Mouse (Mus musculus): ENCODE measurements around the gene Limch1.

Limch1 gene

DNA sequence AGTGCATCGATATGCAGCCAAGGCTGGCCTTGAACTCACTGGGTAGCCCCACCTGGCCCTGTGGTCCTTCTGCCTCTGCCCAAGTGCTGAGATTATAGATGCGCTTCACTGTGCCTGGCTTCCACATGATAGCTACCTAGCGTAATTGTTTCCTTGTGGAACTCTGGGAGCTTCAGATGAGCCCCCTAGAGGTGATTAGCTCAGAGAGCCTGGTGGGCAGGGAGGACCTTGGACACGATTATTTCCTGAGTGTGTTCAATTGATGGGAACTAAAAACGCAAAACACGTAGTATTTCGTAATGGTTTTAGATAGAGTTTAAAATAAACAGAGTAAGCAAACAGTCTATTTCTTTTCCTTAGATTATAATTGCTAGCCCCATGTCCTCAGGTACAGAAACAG is 287.0 kb downstream of the Limch1 start:
- no peak for DNase-seq (ENCODE audit: low spot score)

DNA sequence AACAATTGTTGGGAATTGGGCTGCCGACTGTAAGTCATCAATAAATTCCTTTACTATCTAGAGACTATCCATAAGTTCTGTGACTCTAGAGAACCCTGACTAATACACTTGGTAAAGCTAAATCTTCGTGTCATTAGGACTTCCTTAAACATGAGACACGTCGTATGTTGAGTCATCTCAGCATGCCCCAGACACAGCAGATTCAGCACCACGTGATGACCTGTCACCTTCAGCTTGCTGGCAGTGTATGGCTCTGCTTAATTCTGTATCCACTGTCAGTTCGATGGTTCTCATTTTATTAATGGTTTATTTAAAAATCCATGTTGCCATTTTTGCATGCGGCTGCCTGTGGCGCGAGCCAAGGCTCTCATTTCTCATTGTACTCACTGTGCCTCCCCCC is 298.3 kb downstream of the Limch1 start:
- no peak for DNase-seq (ENCODE audit: low spot score)

DNA sequence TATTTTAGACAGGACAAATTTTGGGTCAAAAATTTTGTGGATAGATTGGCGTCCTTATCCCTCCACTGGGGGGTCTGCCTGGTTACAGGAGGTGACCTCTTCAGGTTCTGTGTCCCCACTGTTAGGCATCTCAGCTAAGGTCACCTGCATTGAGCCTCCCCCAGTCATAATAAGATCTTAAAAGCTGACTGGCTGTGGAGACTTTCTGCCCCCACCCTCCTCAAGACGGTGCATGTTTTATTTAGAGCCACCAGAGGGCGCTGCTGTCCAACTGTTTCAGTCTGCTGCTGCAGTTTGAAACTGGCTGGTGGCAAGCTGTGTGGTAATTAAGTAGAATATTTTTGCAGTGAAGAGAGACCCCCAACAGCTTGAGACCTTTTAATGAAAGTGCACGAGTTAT is 302.4 kb downstream of the Limch1 start:
- DNase-seq (ENCODE audit: low spot score) = peak; percentile 63

- DNase-seq (ENCODE audit: low spot score) = no peak
These were observed 312.2 kb downstream of the Limch1 start for GRCm38 (mm10) chr5:67057803-67058202.

GRCm38 (mm10) chr5:67060519-67060918 is 314.9 kb downstream of the Limch1 start:
- no peak for DNase-seq (ENCODE audit: low spot score)

- DNase-seq (ENCODE audit: low spot score) = no peak
These were observed 318.0 kb downstream of the Limch1 start for GRCm38 (mm10) chr5:67063596-67063995.

GRCm38 (mm10) chr5:67083117-67083516 is 337.5 kb downstream of the Limch1 start:
- no peak for DNase-seq (ENCODE audit: low spot score)

DNA sequence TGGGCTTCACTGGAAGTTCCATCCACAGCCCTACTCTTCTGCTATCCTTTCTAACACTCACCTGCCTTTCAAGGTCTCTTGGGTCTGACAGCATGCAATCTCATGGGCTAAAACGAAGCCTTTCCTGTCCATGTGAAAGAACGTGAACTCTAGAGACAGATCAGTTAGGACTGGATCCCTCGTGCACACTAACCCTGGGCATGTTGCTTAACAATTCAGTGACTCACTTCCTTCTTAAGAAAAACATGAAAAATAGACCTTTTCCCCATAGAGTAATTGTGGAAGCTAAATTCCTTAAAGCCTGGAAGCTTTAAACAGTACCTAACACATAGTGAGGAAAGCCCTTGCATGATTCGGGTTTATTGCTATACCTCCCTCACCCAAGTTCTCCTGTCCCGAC is 345.2 kb downstream of the Limch1 start:
- DNase-seq (ENCODE audit: low spot score) = no peak

DNA sequence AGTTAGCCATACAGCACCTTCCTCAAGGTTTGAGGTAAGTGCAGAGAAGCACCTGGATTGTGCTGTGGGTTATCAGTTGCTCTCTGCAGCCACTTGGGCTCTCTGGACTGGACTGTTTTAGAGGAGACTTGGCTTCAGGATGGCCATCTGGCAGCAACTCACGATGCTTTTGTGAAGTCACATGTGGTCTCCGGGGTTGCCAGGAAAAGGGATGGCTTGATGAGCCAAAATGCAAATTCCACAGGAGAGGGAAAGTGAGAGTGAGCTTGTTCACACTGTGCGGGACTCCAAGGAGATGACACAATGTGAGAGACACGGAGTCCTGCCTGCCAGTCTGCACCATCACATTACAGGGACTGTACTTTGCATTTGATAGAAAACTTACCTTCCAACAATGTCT is 346.1 kb downstream of the Limch1 start:
- DNase-seq (ENCODE audit: low spot score) = peak; percentile 22

DNA sequence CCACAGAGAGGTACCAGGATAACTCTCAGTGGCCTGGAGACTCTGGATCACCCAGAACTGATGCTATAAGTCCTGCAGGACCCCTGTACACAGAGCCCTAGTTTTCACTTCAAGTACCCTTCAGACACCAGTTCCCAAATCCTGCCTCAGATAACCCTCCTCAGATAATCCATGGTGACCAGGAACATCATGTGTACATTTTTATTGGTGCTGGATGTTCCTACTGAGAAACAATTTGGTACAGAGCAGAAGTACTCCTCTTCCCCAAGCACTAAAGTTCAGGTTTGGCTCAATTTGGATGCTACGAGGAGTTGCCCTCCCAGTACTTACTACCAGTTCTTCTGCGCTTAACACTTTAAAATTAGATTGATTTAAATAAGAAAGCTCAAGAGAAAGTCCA is 348.4 kb downstream of the Limch1 start:
- no peak for DNase-seq (ENCODE audit: low spot score)

GRCm38 (mm10) chr5:67095153-67095552 is 349.5 kb downstream of the Limch1 start:
- DNase-seq (ENCODE audit: low spot score) = no peak

DNA sequence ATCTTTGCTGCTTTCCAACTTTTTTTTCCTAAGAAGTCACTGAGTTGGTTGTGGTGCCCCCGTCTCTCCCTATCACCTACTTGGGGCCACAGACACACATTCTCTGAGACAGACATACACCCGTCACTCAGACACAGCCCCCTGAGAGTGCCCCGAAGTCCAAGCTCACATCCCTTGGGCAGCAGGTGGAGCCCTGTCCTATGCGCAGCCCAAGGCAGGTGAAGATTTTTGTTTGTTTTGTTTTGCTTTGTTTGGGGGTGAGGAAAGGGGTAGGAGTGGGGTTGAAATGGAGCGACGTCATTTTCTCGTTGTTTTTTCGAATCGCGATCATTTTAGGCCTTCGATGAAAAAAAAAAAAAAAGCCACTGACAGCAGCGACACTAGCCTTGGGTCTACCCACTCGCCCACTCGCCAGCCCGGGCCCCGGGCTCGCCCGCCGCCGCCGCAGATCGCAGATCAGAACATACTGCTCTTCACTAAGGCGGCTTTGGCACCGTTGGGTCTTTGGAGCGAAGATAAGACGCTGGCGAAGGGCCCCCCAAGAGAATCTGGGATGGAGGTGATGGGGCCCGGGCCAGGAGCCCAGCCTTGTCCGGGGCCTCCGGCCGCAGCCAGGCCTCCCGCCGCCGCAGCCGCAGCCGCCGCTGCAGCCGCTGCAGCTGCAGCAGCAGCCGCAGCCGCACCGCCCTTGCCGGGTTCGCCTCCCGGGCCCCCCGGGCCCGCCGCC is 350.2 kb downstream of the Limch1 start:
- peak; percentile 33 for DNase-seq (ENCODE audit: low spot score)

GRCm38 (mm10) chr5:67096378-67096771 is 350.7 kb downstream of the Limch1 start:
- peak; percentile 7 for DNase-seq (ENCODE audit: low spot score)

DNA sequence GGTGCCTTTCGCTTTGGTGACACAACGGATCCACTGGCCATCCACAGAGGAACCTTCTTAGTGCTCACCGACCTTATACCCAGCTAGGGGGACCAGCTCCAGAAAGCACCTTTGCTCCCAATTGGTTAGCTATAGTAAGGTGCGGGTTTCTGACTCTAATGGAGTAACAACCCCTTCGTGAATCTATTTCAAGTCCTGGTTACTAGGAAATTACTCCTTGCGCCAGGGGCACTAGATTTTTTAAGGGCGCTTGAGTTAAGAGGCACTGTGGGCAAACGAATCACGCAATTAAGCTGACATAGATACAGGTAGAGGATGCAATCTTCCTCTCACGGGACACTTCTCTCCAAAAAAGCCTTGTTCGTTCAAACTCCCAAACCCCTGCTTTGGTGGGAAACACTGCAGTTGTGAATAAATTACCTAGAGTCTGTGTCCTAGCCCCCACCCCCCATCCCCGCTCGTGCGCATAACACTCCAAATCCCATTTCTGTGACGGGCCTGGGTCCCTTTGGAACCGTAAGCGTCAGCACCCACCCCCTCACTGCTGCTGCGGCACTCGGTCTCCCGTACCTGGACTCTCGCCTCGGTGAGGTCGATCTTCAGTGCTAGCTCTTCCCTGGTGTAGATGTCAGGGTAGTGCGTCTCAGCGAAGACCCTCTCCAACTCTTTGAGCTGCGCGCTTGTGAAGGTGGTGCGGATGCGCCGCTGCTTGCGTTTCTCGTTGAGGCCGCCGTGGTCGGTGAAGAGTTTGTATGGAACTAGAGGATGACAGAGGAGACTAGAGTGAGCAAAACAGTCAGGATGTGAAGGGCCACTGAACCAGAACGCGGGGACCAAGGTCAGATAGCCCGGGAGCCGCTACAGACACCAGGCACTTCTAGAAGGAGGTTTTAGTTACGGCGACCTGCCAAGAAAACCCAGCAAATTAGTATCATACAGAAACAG is 351.8 kb downstream of the Limch1 start:
- no peak for DNase-seq (ENCODE audit: low spot score)

DNA sequence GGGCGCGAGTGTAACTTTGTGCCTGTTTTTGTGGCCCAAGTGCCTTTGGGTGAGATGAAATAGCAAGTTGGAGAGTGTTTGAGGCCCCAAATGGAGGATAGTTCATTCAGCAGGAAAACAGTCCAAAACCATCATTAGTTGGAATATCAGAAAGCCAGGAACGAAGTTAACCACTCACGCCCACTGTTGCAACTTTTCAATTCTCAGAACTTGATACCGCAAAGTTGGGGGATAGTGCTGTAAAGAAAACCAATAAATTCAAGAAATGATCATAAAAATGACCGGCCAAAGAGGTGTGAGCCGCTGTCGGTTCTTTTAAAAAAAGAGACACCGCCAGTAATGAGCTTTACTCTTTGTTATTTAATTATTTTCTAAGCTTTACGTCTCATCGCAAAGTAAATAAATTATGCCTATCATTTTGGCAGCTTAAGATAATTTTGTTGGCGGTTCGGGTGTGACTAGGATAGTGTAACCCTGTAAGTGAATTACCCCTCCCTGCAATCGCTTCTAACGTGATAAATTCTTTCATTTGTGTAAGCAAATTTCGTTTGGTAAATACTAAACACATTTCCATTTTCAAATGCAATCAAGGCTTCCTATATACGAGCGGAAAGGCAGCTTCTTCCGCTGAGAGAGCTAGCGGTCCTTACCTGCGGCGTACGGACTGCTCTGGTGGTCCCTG is 352.6 kb downstream of the Limch1 start:
- no peak for DNase-seq (ENCODE audit: low spot score)

DNA sequence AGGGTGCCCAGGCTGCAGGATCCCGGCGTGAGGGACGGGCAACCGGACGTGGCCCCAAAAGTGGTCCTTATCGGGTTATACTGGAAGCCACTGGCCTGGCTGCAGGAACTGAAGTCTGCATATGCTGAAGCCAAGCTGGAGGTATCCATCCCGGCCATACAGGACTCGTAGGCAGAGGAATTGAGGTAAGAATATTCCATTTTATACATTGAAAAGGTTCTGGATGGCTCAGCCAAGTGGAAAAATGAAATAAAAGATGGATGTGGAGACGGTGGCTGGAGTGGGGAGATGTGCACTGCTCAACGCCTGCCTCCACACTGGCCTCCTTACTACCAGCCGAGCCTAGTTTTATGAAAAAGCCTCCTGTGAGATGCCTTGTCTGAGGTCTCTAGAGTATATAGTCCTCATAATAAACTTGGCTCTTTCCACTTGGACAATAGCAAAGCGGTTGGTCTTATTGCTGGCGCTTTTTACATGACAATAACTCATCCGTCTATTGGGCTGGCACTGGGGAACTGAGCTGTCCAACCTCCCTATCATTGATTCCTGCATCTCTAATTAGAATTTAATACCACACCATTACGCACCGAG is 353.2 kb downstream of the Limch1 start, which contains the start of gene Phox2b:
Gene Phox2b (minus strand): TSS at position 569 of the 591 bp plus-strand sequence.
- DNase-seq (ENCODE audit: low spot score) = no peak

- DNase-seq (ENCODE audit: low spot score) = no peak
These were observed 354.0 kb downstream of the Limch1 start for GRCm38 (mm10) chr5:67099393-67100271.

DNA sequence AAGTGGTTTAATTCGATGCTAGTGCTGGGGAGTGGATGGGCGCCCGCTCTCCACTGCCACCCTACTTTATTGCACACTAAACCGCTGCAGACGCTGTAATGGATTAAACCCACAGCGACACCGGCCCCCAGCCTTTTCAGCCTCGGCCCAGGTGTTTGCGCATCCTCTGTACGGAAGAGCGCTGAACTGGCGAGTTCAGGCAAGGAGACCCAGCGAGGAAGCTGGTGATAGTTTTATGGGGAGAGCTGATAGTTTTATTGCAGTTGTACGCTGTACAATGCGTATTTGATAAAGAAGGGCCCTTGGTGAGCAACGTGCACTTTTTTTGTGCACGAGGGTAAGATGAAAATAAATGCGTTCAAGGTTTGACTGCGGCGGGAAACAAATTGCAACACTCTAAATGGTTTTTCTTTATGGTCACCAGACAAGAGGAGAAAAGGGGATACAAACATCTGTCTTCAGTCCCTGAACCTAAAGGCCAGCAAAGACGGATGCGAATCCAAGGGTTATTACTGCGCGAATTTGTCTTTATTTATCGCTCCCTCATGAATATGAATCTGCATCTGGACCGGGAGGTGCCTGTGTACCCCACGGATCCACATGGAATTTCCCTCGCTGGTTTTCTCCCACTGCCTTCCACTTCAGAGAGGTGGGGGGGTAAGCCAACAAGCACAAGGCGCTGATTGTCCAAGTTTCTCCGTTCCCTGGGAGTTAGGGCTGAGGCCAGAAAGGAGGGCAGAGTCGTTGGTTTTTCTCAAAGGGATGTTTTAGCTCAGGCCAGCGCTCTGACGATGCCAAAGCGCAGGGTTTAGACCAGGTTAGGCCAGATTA is 355.2 kb downstream of the Limch1 start:
- no peak for DNase-seq (ENCODE audit: low spot score)

DNA sequence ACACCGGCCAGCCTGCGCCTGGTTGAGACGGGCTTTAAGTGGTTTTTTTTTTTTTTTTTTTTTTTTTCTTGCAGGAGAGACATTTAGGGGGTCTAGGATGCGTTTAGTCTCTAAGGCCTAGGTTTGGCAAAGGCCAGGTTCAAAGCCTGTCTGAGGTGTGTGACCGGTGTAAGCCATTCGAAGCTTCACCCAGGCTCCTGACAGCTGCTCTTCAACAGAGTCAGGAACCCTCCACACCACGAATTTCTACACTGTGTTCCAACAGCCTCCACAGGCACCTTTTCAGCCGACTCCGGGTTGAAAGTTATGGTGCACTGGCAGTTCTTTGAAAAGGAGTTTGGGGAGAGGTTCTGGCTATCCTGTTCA is 355.8 kb downstream of the Limch1 start:
- DNase-seq (ENCODE audit: low spot score) = no peak

Measured in MN1 (cell line).